Mouse (Mus musculus): Measurements from ENCODE around the gene Tyrobp. TPM values are rescaled to one million over a fixed set of nuclear protein-coding genes. Genes with fewer than 3 reads are reported as not detected.

The Tyrobp gene
- 1,000 to 10,000 TPM; 1,969 to 2,032 TPM for total RNA-seq (2023)

DNA sequence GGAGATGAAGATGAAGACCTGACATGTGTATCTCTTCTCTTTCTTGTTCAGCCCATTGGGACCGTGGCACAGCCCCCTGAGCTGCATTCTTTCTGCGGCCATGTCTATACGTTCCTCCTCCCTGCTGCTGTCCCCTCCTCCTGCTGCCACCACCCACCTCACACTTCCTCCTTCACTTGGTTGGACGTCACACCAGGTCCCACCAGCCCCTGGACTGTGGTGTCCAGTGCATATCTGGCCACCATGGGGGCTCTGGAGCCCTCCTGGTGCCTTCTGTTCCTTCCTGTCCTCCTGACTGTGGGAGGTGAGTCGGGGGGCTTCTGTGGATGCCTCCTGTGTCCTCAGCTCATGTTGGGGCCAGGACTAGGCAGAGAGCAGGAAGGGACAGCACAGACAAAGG is at the start of gene Tyrobp:
Gene Tyrobp (plus strand): TSS at position 165 of the 400 bp plus-strand sequence.

DNA sequence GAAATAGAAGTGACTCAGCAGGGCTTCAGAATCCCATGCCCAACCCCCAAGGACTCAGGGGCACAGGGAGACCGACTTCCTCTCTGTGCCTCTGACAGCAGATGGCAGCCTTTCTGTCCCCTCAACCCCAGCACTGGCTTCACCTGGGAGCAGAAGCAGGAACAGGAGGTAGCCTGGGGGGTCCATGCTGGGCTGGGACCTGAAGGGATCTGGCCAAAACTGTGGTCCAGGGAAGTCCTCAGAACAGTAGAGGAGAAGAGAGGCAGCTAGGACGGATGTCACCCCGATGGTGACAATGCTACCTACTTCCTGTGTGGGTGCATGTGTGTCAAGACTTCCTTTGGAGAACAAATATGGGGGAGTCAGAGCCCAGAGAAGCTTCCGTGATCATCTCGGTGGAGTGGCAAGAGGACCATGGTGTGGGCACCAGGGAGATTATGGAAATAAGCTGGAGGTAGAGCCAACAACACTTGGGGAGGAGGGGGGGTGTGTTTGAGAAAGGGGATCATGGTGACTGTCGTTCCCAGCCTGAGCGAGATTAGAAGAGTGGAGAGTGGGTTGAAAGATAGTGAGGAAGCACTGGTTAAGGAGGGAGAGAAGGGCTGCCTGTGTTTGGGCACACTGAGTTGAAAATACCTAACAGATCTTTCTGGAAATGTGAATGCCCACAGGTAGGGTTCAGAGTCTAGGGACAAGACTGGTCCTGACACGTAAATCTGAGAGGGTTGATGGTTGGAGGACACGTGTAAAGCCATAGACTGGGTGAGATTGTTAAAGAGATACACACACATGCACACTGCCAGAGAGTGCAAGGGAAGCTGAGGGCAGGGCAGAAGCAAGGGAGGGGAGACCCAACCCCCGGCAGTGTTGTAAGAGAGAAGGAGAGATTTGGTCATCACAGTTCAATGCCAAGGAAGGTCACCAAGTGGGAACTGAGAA is 6.3 kb downstream of the Tyrobp start, which contains the start of gene Hcst:
Gene Hcst (minus strand): TSS at position 294 of the 939 bp plus-strand sequence.

DNA sequence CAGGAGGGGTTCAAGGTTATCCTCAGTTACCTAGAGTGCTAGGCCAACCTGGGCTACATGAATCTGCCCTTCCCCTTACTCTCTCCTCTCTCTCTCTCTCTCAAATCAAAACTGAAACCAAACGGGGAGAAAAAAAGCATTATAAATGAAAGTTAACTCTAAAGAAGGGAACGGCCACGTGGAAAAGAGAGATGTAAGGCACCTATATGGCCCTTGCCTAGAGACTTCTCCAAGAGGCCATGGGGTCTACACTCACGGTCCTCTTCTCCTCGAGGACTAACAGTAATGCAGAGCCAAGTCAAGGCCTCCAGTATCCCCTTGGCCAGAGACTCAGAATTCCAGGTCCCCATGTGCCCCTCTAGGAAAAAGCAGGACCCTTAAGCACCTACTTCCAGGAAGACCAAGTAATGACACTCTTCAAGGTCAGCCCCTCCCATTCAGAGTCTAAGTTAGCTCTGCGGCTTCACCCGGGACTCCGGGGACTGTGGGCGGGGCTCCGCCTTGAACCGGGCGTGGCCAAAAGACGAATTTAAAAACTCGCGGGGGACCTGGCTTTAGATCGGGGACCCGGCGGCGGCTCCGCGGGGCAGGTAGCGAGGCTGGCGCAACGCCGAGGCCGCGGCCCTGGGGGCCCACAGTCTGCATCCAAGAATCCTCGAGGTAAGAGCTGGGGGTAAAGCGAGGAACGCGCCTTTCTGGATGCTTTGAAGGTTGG is 7.8 kb downstream of the Tyrobp start, which contains the start of gene Nfkbid:
Gene Nfkbid (plus strand): TSS at position 558 of the 715 bp plus-strand sequence.

DNA sequence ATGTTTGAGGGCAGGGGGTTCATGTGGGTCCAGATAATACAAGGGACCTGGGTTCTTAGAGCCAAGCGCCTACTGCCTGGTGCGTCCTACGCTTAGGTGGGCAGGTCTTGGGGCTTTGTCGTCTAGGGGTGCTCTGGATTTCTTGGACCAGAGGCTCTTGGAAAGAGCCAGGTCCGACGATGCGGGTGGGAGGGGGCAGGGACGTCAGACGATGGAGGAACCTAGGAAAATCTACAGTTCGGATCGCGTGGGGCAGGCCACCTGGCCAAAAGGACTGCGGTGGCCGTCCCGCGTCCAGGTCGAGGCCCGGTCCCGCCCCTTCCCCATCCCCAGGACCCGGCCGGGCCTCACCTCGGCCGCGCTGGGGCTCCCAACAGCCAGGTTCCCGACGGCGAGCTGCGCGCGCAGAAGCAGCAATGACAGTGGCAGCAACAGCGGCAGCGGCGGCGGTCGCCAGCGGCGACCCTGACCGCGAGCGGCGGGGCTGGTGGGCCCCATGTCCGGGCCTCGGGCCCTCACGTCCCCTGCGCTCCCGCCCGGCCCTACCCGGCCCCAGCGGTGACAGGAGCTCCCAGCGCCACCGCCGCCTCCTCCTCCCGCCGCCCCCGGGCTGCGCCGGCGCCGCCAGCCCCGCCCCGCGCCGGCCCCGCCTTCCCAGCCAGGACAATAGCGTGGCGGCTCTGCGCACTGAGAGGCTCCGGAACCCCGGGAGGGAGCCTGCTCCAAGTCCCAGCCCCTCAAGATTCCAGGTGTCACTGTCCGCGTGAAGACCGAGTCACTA is 31.6 kb downstream of the Tyrobp start, which contains the start of gene Aplp1:
Gene Aplp1 (minus strand): TSS at position 565 of the 781 bp plus-strand sequence.

DNA sequence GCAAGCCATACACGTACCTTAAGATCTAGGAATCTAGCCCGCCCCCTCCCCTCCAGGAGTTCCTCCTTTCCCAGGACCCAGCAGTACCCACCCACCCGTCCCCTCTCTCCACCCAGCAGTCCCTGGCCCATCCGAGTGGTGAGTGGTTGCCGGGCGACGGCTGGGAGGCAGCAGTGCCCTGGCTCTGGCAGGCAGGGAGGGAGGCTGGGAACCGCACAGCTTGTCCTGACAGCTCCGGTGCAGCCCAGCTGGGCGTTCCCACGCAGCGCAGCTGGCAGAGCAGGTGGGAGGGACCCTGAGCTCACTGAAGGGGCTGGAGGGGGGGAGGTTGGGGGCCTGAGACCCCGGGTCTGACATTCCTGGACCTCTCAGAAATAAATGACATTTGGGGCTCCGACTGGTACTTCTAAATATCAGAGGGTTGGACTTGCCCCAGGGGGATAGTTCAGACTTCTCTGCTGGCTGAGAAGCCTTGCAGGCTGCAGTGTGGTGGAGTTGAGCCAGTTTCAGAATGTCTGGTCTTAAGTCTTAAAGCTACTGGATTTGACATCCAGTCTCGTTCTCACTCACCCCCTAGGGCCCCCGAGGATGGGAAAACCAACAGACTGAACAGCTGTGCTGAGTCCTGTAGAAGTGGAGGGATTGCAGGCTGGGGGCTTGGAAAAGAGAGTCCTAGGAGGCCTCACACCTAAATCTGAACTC is 44.2 kb downstream of the Tyrobp start, which contains the start of the genes Kirrel2 and Nphs1:
Gene Kirrel2 (minus strand): TSS at position 62 of the 702 bp plus-strand sequence.
Gene Nphs1 (plus strand): TSS at position 687 of the 702 bp plus-strand sequence.

Other genes starting within 250 kb of the Tyrobp start
- gene Zfp146, start 244.0 kb upstream of the Tyrobp start, total RNA-seq (2023) = 10 to 100 TPM; 14.2 to 16.0 TPM
- 1 to 10 TPM in 1 of 2 experiments, not detected in 1; 1.4 TPM for gene Cox7a1, start 229.6 kb upstream of the Tyrobp start, total RNA-seq (2023)
- 100 to 1,000 TPM; 216 to 218 TPM for gene Capns1, start 214.9 kb upstream of the Tyrobp start, total RNA-seq (2023)
- 10 to 100 TPM; 29.7 to 30.5 TPM for gene Polr2i, start 181.8 kb upstream of the Tyrobp start, total RNA-seq (2023)
- 10 to 100 TPM; 47.2 to 53.8 TPM for gene Tbcb, start 181.5 kb upstream of the Tyrobp start, total RNA-seq (2023)
- gene Ovol3, start 178.0 kb upstream of the Tyrobp start, total RNA-seq (2023) = not detected
- 1 to 10 TPM; 1.0 to 1.1 TPM for gene Thap8, start 133.7 kb upstream of the Tyrobp start, total RNA-seq (2023)
- 10 to 100 TPM; 15.1 to 21.7 TPM for gene Wdr62, start 133.3 kb upstream of the Tyrobp start, total RNA-seq (2023)
- not detected for gene Clip3, start 122.0 kb upstream of the Tyrobp start, total RNA-seq (2023)
- gene Alkbh6, start 105.0 kb upstream of the Tyrobp start, total RNA-seq (2023) = 10 to 100 TPM; 11.1 to 13.8 TPM
- gene Syne4, start 99.0 kb upstream of the Tyrobp start, total RNA-seq (2023) = under 1 TPM in 1 of 2 experiments, not detected in 1; 0.77 TPM
- under 1 TPM; 0.31 to 0.33 TPM for gene E130208F15Rik, start 92.0 kb upstream of the Tyrobp start, total RNA-seq (2023)
- gene Sdhaf1, start 89.9 kb upstream of the Tyrobp start, total RNA-seq (2023) = 1 to 10 TPM; 2.0 to 3.4 TPM
- not detected for gene Lrfn3, start 51.0 kb upstream of the Tyrobp start, total RNA-seq (2023)
- gene Hcst, start 6.1 kb downstream of the Tyrobp start, total RNA-seq (2023) = 100 to 1,000 TPM; 116 to 124 TPM
- 10 to 100 TPM; 61.7 to 67.0 TPM for gene Nfkbid, start 8.0 kb downstream of the Tyrobp start, total RNA-seq (2023)
- under 1 TPM in 1 of 2 experiments, not detected in 1; 0.35 TPM for gene Aplp1, start 31.8 kb downstream of the Tyrobp start, total RNA-seq (2023)
- not detected for gene Kirrel2, start 43.9 kb downstream of the Tyrobp start, total RNA-seq (2023)
- gene Nphs1, start 44.6 kb downstream of the Tyrobp start, total RNA-seq (2023) = not detected
- not detected for gene Prodh2, start 79.9 kb downstream of the Tyrobp start, total RNA-seq (2023)
- gene Arhgap33, start 121.3 kb downstream of the Tyrobp start, total RNA-seq (2023) = 10 to 100 TPM; 17.6 to 19.1 TPM
- gene Hspb6, start 138.4 kb downstream of the Tyrobp start, total RNA-seq (2023) = 1 to 10 TPM; 5.0 to 5.5 TPM
- 1 to 10 TPM; 4.4 to 5.1 TPM for gene Proser3, start 138.5 kb downstream of the Tyrobp start, total RNA-seq (2023)
- gene Lin37, start 146.1 kb downstream of the Tyrobp start, total RNA-seq (2023) = 10 to 100 TPM; 24.1 to 36.0 TPM
- 10 to 100 TPM; 36.6 to 41.9 TPM for gene U2af1l4, start 149.5 kb downstream of the Tyrobp start, total RNA-seq (2023)
- gene Gm49396, start 149.6 kb downstream of the Tyrobp start, total RNA-seq (2023) = 1 to 10 TPM; 4.6 to 5.6 TPM
- gene Psenen, start 149.9 kb downstream of the Tyrobp start, total RNA-seq (2023) = 100 to 1,000 TPM; 117 to 126 TPM
- 1 to 10 TPM; 2.3 to 4.4 TPM for gene Igflr1, start 151.7 kb downstream of the Tyrobp start, total RNA-seq (2023)
- gene Kmt2b, start 175.0 kb downstream of the Tyrobp start, total RNA-seq (2023) = 10 to 100 TPM; 51.8 to 52.4 TPM
- gene Zbtb32, start 185.1 kb downstream of the Tyrobp start, total RNA-seq (2023) = under 1 TPM in 1 of 2 experiments, not detected in 1; 0.44 TPM
- gene Upk1a, start 199.1 kb downstream of the Tyrobp start, total RNA-seq (2023) = under 1 TPM in 1 of 2 experiments, not detected in 1; 0.29 TPM
- gene Cox6b1, start 212.4 kb downstream of the Tyrobp start, total RNA-seq (2023) = 100 to 1,000 TPM; 236 to 278 TPM
- not detected for gene Etv2, start 222.1 kb downstream of the Tyrobp start, total RNA-seq (2023)
- 10 to 100 TPM; 73.6 to 73.7 TPM for gene Rbm42, start 236.6 kb downstream of the Tyrobp start, total RNA-seq (2023)